Mouse (Mus musculus): Measurements from ENCODE around the gene Col2a1.

The Col2a1 gene

GRCm38 (mm10) chr15:98002113-98002990, 2.1 kb downstream of the Col2a1 start:
- no peak for DNase-seq

DNA sequence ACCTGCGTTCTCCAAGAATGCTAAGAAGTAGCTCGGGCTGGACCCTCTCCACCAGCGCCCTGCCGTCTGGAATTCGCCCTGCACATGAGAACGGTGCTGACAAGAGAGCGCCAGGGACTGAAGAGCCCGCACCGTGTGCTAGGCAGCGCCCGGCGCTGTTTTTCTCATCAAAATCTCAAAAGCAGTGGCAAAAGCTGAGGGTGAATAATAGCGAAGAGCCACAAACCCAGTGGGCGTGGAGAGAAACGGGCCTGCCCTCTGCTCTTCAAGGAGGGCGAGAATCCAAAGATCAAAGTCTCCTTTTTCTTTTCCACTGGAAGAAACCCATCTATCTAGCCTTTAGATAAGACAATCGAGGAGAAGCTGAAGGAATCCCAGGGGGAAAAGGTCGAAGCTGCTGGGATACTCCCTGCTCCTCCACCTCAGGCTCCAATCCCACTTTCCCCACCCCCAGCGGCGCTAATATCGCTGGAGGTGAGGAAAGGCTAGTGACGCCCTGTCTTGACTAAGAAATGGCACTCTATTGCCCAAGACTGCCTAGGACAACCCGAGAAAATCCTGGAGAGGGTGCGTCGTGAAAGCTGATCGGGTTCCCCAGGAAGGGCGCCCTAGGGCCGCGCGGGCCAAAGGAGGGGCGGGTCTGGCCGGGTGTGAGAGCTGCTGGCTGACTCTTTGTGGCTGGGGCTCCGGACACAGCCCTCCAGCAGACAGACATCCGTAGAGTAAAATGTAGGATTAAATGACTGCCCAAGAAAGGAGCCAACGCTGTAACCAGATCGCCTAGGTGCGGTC, 3.0 kb downstream of the Col2a1 start:
- no peak for DNase-seq

- DNase-seq, result no peak
These were observed 4.5 kb downstream of the Col2a1 start for GRCm38 (mm10) chr15:97999991-98000390.

DNA sequence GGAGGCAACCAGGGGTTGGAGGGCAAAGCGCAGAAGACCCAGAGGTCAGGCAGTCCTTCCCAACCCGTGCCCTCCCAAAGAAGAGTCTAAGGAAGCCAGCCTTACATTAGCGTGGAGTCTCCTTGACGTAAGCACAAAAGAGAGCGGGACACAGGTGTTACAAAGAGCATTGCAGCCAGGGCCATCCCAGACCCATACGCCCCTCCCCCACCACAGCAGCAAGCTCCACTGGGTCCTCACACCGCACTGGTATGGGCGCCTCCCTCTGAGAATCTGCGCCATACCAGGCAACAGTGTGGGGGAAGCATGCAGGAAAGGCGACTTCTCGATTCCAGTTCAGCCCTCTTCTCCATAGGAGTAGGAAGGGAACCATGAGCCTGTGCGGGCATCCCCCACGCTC, 4.9 kb downstream of the Col2a1 start:
- no peak for DNase-seq

GRCm38 (mm10) chr15:97996716-97997256, 7.7 kb downstream of the Col2a1 start:
- DNase-seq, result no peak

GRCm38 (mm10) chr15:97992712-97993286, 11.7 kb downstream of the Col2a1 start:
- DNase-seq, result peak; percentile 48

DNA sequence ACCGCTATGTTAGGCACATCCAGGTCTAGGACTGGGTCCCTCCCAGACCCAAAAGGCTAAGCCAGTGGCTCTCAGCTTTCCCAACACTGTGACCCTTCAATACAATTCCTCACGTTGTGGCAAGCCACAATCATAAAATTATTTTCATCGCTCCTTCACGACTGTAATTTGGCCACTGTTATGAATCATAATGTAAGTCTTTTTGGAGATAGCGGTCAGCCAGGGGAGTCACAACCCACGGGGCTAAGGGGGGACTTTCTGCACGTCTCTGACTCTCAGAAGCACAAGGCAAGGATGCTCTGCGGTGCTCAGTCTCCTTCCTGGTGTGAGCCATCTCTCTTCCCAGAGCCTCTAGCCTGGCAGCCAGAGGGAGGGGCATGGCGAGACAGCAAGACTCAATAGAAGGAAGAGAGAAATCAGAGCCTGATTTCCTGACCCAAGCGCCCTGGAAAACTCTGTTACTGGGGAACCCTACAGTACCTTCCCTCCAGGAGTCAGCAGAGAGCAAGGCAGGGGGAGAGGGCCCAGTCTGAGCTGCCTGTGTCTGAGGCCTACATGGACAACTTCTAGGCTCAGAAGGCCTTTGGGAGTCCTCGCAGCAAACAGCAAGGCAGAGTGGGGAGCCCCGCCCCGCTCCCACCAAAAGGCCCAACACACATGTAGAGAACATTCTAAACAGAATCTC, 12.3 kb downstream of the Col2a1 start:
- no peak for DNase-seq

DNA sequence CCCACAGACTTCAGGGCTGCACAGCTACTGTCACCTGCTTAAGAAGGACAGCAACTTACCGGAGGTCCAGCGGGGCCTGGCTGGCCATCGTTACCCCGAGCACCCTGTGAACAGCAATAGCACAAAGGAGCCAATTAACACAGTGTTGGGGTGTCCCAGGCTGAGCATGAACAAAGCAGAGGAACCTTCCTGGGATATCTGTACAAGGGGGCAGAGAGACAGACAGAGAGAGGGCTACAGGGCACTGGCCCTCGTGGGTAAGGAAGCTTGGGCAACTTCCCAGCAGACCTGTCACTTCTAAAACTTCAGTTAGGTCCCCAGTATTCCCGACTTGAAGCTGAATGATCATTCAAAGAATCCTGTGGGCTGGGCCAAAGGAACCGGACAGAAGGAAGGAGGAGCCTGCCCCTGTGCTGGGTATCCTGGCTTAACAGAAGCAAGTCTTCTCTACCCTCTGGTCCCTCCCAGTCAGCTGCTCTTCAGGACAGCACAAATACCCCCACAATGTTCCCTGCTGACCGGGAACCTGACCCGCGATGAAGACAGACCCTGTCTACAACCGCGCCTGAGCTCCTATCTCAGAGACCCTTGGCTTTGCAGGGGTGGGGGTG, 13.1 kb downstream of the Col2a1 start:
- DNase-seq, result no peak

DNA sequence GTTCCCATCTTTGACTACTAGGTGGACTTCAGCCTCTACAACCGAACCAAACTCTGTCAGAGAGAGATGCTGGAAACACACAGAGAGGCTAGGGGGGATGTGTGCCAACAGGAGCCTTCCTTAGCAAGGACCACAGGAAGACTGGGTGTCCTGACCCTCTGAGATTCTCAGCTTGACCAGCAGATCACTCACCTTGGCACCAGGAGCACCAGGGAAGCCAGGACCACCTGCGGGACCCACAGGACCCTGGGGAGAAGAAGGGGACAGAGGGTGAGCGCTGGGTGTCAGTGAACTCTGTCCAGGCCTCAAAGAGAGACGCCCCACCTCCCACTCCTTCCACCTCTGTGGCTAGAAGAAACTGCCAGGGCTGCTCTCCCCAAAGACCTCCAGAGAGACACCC, 13.8 kb downstream of the Col2a1 start:
- DNase-seq, result no peak

DNA sequence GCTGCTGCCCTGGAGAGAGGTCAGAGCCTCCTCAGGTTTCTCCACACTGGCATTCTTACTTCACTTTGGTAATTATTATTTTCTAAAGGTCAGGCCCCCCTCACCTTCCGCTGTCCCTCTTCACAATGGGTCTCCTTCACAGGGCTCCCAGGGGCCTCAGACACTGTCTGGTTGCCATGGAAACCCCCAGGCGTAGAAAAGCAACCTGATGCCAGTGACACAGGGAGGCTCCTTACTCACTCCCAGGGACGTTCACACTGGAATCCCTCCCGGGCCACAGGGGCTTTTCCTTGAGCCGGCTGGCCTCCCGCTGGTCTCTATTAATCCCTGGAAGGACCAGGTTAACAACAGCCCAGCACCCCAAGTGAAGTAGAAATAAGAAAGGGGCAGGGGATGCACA, 14.4 kb downstream of the Col2a1 start:
- no peak for DNase-seq

DNA sequence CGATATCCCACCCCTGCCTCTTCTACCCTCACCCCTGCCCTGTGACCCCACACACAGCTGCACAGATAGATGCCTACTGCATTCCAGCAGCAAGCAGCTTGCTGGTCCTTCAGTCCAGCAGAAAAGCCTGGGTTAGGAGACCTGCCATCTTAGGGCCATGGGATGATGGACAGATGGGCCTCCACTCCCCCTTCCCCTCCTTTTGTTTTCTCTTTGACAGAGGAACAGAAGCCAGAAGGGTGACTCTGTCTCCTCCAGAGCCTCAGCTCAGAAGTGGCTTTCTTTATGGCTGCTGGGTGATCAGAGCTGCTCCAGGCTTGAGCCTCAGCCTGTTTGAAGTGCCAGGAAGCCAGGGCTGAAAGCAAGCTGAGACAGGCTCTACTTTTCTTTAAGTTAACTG, 15.0 kb downstream of the Col2a1 start:
- no peak for DNase-seq

GRCm38 (mm10) chr15:97981560-97981959, 22.9 kb downstream of the Col2a1 start:
- no peak for DNase-seq

- no peak for DNase-seq
These were observed 31.1 kb downstream of the Col2a1 start for GRCm38 (mm10) chr15:97973248-97974005.

- no peak for DNase-seq
These were observed 31.9 kb downstream of the Col2a1 start for GRCm38 (mm10) chr15:97972580-97972979.

DNA sequence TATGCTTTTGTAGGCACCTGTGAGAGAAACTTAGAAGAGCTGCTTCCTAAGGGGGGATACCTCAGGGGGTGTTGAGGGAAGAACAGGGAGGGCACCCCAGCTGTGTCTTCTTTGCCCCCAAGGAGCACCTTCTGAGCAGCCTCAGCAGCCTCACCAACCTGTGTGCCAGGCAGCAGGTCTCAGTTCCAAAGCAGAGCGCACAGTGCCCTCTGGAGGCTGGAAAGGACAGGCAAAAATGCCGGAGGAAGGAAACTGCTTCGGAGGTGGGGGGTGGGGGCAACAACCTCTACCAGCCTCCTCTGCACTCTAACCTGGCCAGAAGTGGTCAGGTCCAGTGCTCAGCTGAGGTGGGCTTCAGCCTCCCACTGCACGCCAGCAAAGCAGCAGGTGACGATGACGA, 34.2 kb downstream of the Col2a1 start:
- DNase-seq, result no peak

- DNase-seq, result no peak
These were observed 39.0 kb downstream of the Col2a1 start for GRCm38 (mm10) chr15:97965311-97966045.

DNA sequence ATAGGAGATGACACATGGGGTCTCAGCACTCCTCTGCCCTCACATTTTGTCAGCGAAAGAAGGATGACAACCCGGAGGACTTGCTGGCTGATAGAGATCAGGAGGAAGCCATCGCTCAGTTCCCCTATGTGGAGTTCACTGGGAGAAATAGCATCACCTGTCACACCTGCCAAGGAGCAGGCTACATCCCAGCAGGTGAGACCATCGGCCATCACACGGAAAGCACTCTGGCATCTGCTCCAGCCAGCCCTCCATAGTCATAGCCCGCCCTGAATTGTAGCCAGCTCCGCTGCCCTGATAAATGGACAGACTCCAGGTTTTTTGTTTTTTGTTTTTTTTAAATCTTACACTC, 39.7 kb downstream of the Col2a1 start:
- DNase-seq, result peak; percentile 28

DNA sequence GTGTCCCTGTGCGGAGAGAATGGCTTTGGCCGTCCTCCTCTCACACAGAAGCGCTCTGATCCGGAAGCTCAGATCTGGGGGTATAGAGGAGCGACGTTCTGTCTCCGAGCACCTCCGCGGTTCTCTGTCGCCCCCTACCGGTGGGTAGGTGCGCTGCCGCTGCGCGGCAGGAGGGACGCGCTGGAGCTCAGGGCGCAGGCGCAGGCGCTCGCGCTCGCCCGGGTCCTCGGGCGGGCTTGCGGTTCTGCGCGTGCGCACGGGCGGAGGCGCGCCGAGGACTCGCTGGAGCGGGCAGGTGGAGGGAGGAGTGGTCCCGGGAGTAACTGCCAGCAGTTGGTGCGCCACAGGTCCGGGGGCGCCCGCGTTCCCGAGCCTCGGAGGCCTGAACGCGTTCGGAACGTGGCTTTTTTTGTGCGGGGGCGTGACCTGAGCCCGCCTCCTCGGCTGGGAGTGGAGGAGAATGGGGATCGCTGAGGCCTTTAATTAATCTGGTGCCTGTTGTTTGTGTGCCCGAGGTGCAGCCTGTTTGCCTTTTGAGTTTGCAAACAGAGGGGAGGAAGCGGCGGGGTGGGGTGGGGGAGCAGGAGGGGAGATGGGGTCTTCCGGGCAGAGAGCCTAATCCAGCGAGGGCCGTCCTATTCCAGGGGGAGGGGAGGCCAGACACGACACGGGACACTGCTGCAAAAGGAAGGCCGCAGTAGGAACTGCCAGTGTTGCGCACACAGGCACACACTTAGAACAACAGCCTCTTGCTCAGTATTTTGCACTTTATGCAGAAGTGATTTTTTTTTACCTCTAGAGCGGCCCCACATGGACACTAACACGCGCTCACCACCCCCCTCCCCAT, 40.3 kb downstream of the Col2a1 start, which contains the start of gene Tmem106c:
TSS of gene Tmem106c (plus strand) at position 212 of the 847 bp plus-strand sequence.
- peak; percentile 91 for DNase-seq

DNA sequence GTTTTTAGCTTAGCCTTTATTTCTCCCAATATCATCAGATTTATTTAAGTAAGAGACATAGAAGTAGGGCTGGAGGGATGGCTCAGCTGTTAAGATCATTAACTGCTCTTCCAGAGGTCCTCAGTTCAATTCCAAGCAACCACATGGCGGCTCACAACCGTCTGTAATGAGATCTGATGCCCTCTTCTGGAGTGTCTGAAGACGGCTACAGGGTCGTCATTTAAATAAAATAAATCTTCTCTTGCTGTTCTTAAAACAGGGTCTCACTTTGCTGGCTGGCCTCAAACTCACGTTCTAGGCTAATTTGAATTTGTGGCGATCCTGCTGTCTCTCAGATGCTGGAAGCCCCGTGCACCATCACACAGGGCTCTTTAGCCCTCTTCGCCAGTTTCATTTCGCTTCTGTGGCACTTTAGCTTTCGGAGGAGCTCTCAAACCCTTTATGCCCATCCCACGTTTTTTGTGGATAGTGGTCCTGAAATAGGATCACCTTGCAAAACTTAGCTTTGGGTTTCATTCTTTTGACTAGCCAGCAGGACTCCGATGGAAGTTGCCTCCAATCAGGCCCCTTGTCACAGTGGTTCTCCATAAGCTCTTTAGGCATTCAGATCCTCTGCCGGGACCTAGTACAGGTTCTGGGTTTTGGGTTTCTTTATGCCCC, 41.0 kb downstream of the Col2a1 start:
- DNase-seq, result no peak
